ENCODE assay signal across 22 mouse cellular contexts in genomic region chr2:118998115-118998866, GRCm38 (mm10).
"Had no signal": no experiment of that assay in that cellular context is flagged by ENCODE, and none has a peak within 500 bp of the region (broad histone marks: within the 10 kb centered on the region; RNA-seq: fewer than 3 reads in every experiment).

No protein-coding gene starts in this region.

- H3K4me2 ChIP-seq: limb, embryonic 13.5 days; liver, embryonic 12.5 days; liver, embryonic 15.5 days; lung, embryonic 15.5 days; midbrain, embryonic 13.5 days; neural tube, embryonic 13.5 days; stomach, embryonic 15.5 days had no signal

- H3K27me3 ChIP-seq: stomach, embryonic 15.5 days had no signal

- H3K4me1 ChIP-seq: limb, embryonic 13.5 days; liver, embryonic 15.5 days; lung, embryonic 15.5 days; stomach, embryonic 15.5 days had no signal

- DNase-seq: kidney, adult 9 months; kidney, postnatal 25 days; layer of hippocampus, adult 9-11 months; liver; lung, adult 18-20 months; lung, postnatal 14 days; retina, postnatal 1 day; right cerebral cortex, postnatal 25 days; spleen, adult 18-20 months; thymus, postnatal 25 days had no signal

- ATAC-seq: liver, embryonic 12.5 days; midbrain, embryonic 13.5 days; midbrain, embryonic 16.5 days had no signal

- H3K4me3 ChIP-seq: layer of hippocampus, adult 2 months; limb, embryonic 10.5 days; limb, embryonic 13.5 days; liver, embryonic 12.5 days; liver, embryonic 15.5 days; lung, embryonic 15.5 days; midbrain, embryonic 13.5 days; myocyte; neural tube, embryonic 13.5 days; stomach, embryonic 15.5 days had no signal

- H3K27ac ChIP-seq: layer of hippocampus, adult 2 months; limb, embryonic 10.5 days; limb, embryonic 13.5 days; liver, embryonic 12.5 days; liver, embryonic 15.5 days; lung, embryonic 15.5 days; macrophage; midbrain, embryonic 13.5 days; neural tube, embryonic 13.5 days; stomach, embryonic 15.5 days had no signal

- H3K36me3 ChIP-seq: limb, embryonic 10.5 days; limb, embryonic 13.5 days; liver, embryonic 12.5 days; liver, embryonic 15.5 days; lung, embryonic 15.5 days; midbrain, embryonic 13.5 days; neural tube, embryonic 13.5 days; stomach, embryonic 15.5 days had no signal

- H3K9ac ChIP-seq: limb, embryonic 13.5 days; liver, embryonic 12.5 days; liver, embryonic 15.5 days; lung, embryonic 15.5 days; midbrain, embryonic 13.5 days; neural tube, embryonic 13.5 days; stomach, embryonic 15.5 days had no signal

- H3K9me3 ChIP-seq: limb, embryonic 10.5 days; limb, embryonic 13.5 days; liver, embryonic 12.5 days; liver, embryonic 15.5 days; lung, embryonic 15.5 days; midbrain, embryonic 13.5 days; neural tube, embryonic 13.5 days; stomach, embryonic 15.5 days had no signal
